Mouse (Mus musculus): ENCODE results near the gene Col15a1. TPM values are rescaled to one million over a fixed set of nuclear protein-coding genes. Genes with fewer than 3 reads are reported as not detected.

Col15a1 gene
- polyA plus RNA-seq, 1 experiment, result 37.1 TPM

DNA sequence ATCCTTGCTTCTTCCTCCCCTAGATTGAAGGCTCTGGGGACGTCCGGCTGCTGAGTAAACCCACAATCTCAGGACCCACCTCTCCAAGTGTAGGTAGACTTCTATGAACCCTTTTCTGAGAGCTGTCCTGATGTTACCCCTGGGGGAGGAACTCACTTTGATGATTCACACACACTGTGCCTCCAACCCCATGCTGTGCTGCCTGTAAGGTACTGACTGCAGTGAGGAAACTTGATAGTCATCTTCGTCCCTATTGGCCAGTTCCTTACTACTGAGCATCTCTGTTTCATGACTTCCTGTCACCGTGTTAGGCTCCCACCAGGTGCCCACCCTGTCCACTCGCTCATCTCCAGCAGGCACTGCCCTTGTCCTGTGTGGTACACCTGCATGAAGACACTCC lies 72.2 kb downstream of the Col15a1 start:
- TF ChIP-seq CTCF (IDR thresholded peaks at IDR 0.05; ENCODE audit: borderline replicate concordance, control insufficient read depth, extremely low read depth, insufficient read depth, low read length, poor library complexity), result no peak
- no peak for TF ChIP-seq POLR2A (IDR thresholded peaks at IDR 0.05; ENCODE audit: control insufficient read depth, extremely low read depth, insufficient read depth, low read length, poor library complexity)
- Histone ChIP-seq H3K4me1 (replicated peaks; ENCODE audit: control insufficient read depth, insufficient read depth, low read length) (peaks cover 29% of the 10 kb centered on the region), H3K36me3 (ENCODE audit: control insufficient read depth, insufficient read depth, low read length) (no peaks in the 10 kb centered on the region), H3K27me3 (ENCODE audit: control insufficient read depth, insufficient read depth, low read length) (no peaks in the 10 kb centered on the region), H3K4me3 (ENCODE audit: control insufficient read depth, insufficient read depth, low read length) (no peak overlapping the region), H3K27ac (ENCODE audit: control insufficient read depth, insufficient read depth, low read length) (no peak overlapping the region)
- WGBS, result 70% methylated on average over 5 of the region's 5 CpGs
- no peak for DNase-seq

DNA sequence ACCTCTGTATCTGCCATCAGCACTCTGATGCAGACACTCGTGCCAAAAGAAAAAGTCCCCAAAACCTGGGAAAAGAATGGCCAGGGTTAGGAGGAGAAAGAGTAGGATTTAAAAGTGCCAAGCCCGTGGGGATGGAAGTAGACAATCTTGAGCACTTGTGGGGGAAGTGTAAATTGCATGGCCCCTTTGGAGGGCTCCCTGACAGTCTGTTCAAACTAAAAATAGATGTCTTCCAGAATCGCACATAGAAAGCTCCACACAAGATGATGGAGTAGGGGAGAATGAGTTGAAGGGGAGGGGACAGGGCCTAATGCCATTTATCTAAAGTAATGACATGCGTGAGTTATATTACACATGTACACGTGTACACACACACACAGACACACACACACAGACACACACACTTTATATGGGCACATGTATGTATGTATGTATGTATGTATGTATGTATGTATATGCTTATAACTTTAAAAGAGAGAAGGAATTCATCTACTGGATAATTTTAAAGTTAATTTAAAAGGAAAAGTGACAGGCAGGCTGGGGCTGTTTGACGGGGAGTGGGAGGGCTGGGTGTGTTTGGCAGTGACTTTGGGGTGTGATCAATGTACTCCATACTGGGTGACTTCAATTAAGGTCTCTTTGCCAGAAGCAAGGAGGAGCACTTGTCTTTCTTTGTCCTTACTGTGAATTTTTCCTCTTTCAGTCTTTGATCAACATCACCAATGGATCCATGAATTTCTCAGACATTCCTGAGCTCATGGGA lies 74.1 kb downstream of the Col15a1 start:
- no peak overlapping the region for H3K4me3 ChIP-seq (ENCODE audit: control insufficient read depth, insufficient read depth, low read length)

DNA sequence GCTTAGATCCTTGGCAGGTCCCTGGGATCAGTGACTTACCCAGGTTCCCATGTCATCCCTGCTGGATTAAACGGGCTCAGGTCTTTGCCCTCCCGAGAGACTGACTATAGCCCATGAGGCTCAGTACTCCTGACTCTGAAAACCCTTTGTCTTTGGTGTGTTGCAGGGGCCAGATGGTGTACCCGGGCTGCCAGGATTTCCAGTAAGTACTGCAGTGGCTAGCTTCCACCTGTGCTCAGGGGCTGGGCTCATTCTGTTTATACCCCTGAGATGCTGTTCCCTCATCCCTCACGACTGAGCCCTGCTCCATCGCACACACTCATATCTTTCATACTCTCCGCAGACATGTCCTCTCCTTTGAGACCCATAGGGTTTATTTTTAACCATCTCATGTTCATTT lies 76.3 kb downstream of the Col15a1 start:
- 58% methylated on average over 6 of the region's 6 CpGs for WGBS
- TF ChIP-seq POLR2A (IDR thresholded peaks at IDR 0.05; ENCODE audit: control insufficient read depth, extremely low read depth, insufficient read depth, low read length, poor library complexity) (no peak), CTCF (IDR thresholded peaks at IDR 0.05; ENCODE audit: borderline replicate concordance, control insufficient read depth, extremely low read depth, insufficient read depth, low read length, poor library complexity) (no peak)
- DNase-seq, result no peak
- Histone ChIP-seq H3K4me3 (ENCODE audit: control insufficient read depth, insufficient read depth, low read length) (no peak overlapping the region), H3K27me3 (ENCODE audit: control insufficient read depth, insufficient read depth, low read length) (no peaks in the 10 kb centered on the region), H3K4me1 (replicated peaks; ENCODE audit: control insufficient read depth, insufficient read depth, low read length) (peaks cover 59% of the 10 kb centered on the region), H3K36me3 (ENCODE audit: control insufficient read depth, insufficient read depth, low read length) (no peaks in the 10 kb centered on the region), H3K27ac (ENCODE audit: control insufficient read depth, insufficient read depth, low read length) (peak overlapping the region; percentile 25; the same call in 1 of the 2 replicates)

More for the DNA sequence above, 74.1 kb downstream of the Col15a1 start:
- 88% methylated on average over 6 of the region's 6 CpGs for WGBS
- DNase-seq, result no peak
- Histone ChIP-seq H3K27me3 (ENCODE audit: control insufficient read depth, insufficient read depth, low read length) (no peaks in the 10 kb centered on the region), H3K27ac (ENCODE audit: control insufficient read depth, insufficient read depth, low read length) (no peak overlapping the region), H3K36me3 (ENCODE audit: control insufficient read depth, insufficient read depth, low read length) (no peaks in the 10 kb centered on the region), H3K4me1 (replicated peaks; ENCODE audit: control insufficient read depth, insufficient read depth, low read length) (peaks cover 46% of the 10 kb centered on the region)
- TF ChIP-seq POLR2A (IDR thresholded peaks at IDR 0.05; ENCODE audit: control insufficient read depth, extremely low read depth, insufficient read depth, low read length, poor library complexity) (no peak), CTCF (IDR thresholded peaks at IDR 0.05; ENCODE audit: borderline replicate concordance, control insufficient read depth, extremely low read depth, insufficient read depth, low read length, poor library complexity) (no peak)

DNA sequence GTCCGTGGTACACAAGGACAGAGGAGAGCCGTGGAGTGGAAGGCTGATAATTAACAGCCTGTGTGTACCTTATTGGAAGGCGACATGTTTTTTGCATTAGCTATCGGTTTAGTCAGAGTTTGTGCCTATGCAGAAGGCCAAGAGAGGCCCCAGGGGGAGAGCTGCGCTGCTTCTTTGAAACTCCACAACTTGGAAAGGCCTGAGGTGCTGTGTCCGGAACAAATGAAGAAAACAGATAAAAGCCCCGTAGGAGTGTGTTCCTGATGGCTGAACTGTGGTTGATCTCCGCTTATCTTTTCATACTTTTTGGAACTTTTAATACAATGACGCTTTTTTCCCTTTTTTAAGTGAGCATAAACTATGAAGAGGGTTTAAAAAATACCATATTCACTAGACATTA lies 76.9 kb downstream of the Col15a1 start:
- Histone ChIP-seq H3K36me3 (ENCODE audit: control insufficient read depth, insufficient read depth, low read length) (no peaks in the 10 kb centered on the region), H3K4me1 (replicated peaks; ENCODE audit: control insufficient read depth, insufficient read depth, low read length) (peaks cover 58% of the 10 kb centered on the region), H3K27me3 (ENCODE audit: control insufficient read depth, insufficient read depth, low read length) (no peaks in the 10 kb centered on the region), H3K4me3 (ENCODE audit: control insufficient read depth, insufficient read depth, low read length) (no peak overlapping the region), H3K27ac (ENCODE audit: control insufficient read depth, insufficient read depth, low read length) (no peak overlapping the region)
- DNase-seq, result no peak
- TF ChIP-seq CTCF (IDR thresholded peaks at IDR 0.05; ENCODE audit: borderline replicate concordance, control insufficient read depth, extremely low read depth, insufficient read depth, low read length, poor library complexity) (no peak), POLR2A (IDR thresholded peaks at IDR 0.05; ENCODE audit: control insufficient read depth, extremely low read depth, insufficient read depth, low read length, poor library complexity) (no peak)
- WGBS, result 77% methylated on average over 9 of the region's 9 CpGs

DNA sequence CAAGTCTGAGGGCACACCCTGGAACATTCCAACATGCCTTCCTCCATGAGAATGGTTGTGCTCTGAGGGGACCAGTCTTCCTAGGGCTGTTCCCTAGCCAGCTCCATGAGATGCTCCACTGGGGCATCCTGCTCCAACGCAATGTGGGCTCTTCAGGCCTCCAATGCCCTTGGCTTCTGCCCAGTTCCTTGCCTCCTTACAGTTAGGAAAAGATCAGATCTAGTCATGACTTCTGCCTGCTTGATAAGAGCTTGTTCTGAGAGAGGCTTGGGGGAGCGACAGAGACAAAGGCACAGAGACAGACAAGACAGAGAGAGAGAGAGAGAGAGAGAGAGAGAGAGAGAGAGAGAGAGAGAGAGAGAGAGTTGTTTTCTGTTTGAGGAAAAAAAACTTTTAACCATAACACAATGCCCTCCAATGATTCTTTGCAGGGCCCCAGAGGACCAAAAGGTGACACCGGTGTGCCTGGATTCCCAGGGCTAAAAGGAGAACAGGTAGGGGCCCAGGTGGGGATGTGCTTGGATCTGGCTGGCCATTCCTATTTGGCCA lies 78.7 kb downstream of the Col15a1 start:
- Histone ChIP-seq H3K27ac (ENCODE audit: control insufficient read depth, insufficient read depth, low read length) (no peak overlapping the region), H3K27me3 (ENCODE audit: control insufficient read depth, insufficient read depth, low read length) (no peaks in the 10 kb centered on the region), H3K36me3 (ENCODE audit: control insufficient read depth, insufficient read depth, low read length) (no peaks in the 10 kb centered on the region), H3K4me1 (replicated peaks; ENCODE audit: control insufficient read depth, insufficient read depth, low read length) (peaks cover 69% of the 10 kb centered on the region), H3K4me3 (ENCODE audit: control insufficient read depth, insufficient read depth, low read length) (no peak overlapping the region)
- TF ChIP-seq POLR2A (IDR thresholded peaks at IDR 0.05; ENCODE audit: control insufficient read depth, extremely low read depth, insufficient read depth, low read length, poor library complexity) (no peak), CTCF (IDR thresholded peaks at IDR 0.05; ENCODE audit: borderline replicate concordance, control insufficient read depth, extremely low read depth, insufficient read depth, low read length, poor library complexity) (no peak)
- no peak for DNase-seq
- WGBS, result 90% methylated on average over 3 of the region's 3 CpGs

DNA sequence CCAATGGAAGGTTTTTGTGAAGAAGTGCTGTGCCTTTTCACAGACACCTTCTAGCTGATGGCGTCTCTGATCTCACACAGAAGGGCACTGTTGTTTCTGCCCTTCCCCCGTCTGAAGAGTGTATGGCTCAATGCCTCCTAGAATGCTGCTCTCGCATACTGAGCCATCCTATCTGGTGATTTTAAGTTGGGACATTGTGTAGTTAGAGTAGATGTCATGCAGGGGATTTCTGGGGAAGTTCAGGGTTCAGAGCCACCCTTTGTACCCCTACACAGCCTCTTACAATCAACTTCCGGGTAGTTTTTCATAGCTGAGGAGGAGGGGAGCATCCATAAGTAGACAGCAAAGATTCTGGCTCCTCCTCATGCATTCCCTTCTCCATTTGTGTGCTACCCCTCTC lies 79.5 kb downstream of the Col15a1 start:
- no peaks in the 10 kb centered on the region for H3K36me3 ChIP-seq (ENCODE audit: control insufficient read depth, insufficient read depth, low read length)
- peaks cover 77% of the 10 kb centered on the region for H3K4me1 ChIP-seq (replicated peaks; ENCODE audit: control insufficient read depth, insufficient read depth, low read length)
- H3K4me3 ChIP-seq (ENCODE audit: control insufficient read depth, insufficient read depth, low read length), result no peak overlapping the region
- no peaks in the 10 kb centered on the region for H3K27me3 ChIP-seq (ENCODE audit: control insufficient read depth, insufficient read depth, low read length)
- no peak for DNase-seq
- TF ChIP-seq CTCF (IDR thresholded peaks at IDR 0.05; ENCODE audit: borderline replicate concordance, control insufficient read depth, extremely low read depth, insufficient read depth, low read length, poor library complexity), result no peak
- no peak for TF ChIP-seq POLR2A (IDR thresholded peaks at IDR 0.05; ENCODE audit: control insufficient read depth, extremely low read depth, insufficient read depth, low read length, poor library complexity)
- 67% methylated on average over 4 of the region's 4 CpGs for WGBS
- H3K27ac ChIP-seq (ENCODE audit: control insufficient read depth, insufficient read depth, low read length), result peak overlapping the region; percentile 81
